Mouse (Mus musculus) liver, adult 2 months (tissue): Measurements from ENCODE around the gene 4930432K21Rik.

Source experiments
- CTCF ChIP-seq: fragments of 200-500 bp; IDR thresholded peaks from 2 replicates; pipeline ENCODE4 v1.5.1; 2011; ENCODE audit warnings: low read depth, low read length, control low read depth
- POLR2A ChIP-seq: fragments of 200-500 bp; IDR thresholded peaks from 2 replicates; pipeline ENCODE4 v1.6.1; 2011; ENCODE audit warnings: low read length, control low read depth; ENCODE audit not compliant: insufficient read depth; ENCODE audit errors: extremely low read depth

- TF ChIP-seq POLR2A (no peak), CTCF (no peak)
Measured at GRCm38 (mm10) chr8:84137848-84138247, 10.0 kb upstream of the 4930432K21Rik start.
